Mouse (Mus musculus): Measurements from ENCODE around the gene Ski.

- TF ChIP-seq POLR2A (IDR thresholded peaks at IDR 0.05; ENCODE audit: borderline replicate concordance, extremely low read depth, insufficient read depth, insufficient read length, poor library complexity, severe bottlenecking) (no peak), CTCF (IDR thresholded peaks at IDR 0.05; ENCODE audit: borderline replicate concordance, extremely low read depth, insufficient read depth, insufficient read length) (no peak)
Measured at GRCm38 (mm10) chr4:155152476-155152875, 69.9 kb downstream of the Ski start.
